Mouse (Mus musculus) liver, adult 2 months (tissue): ENCODE measurements around the gene Eif4a1. TPM values are rescaled to one million over a fixed set of nuclear protein-coding genes. Genes with fewer than 3 reads are reported as not detected.
A peak's percentile ranks its signal among the peaks of the same experiment; 100 is the strongest.

Source experiments
- DNase-seq: peaks from one replicate; pipeline ENCODE4 v3.0.0-alpha.2; 2011; ENCODE audit warnings: low read depth, low spot score; ENCODE audit errors: extremely low read depth
- H3K27ac ChIP-seq: fragments of 200-500 bp; replicated peaks from 2 replicates; pipeline ENCODE4 v1.5.1; 2012; ENCODE audit warnings: low read depth, mild to moderate bottlenecking, control low read depth, inconsistent platforms, low read length; ENCODE audit not compliant: insufficient read depth
- H3K27me3 ChIP-seq: fragments of 200-500 bp; 2 replicates; pipeline ENCODE4 v1.6.1; 2012; ENCODE audit warnings: mild to moderate bottlenecking, moderate library complexity, low read length, inconsistent platforms; ENCODE audit not compliant: control insufficient read depth, insufficient read depth
- H3K36me3 ChIP-seq: fragments of 200-500 bp; 2 replicates; pipeline ENCODE4 v1.6.1; 2012; ENCODE audit warnings: low read length, inconsistent platforms; ENCODE audit not compliant: control insufficient read depth, insufficient read depth
- H3K4me1 ChIP-seq: fragments of 200-500 bp; 2 replicates; pipeline ENCODE4 v1.6.1; 2011; ENCODE audit warnings: low read length; ENCODE audit not compliant: control insufficient read depth, insufficient read depth
- H3K4me3 ChIP-seq: fragments of 200-500 bp; 2 replicates; pipeline ENCODE4 v1.5.1; 2011; ENCODE audit warnings: low read depth, mild to moderate bottlenecking, control low read depth, low read length, moderate library complexity; ENCODE audit not compliant: insufficient read depth
- H3K79me2 ChIP-seq: fragments of 200-500 bp; 2 replicates; pipeline ENCODE4 v1.6.1; 2012; ENCODE audit warnings: inconsistent platforms, mild to moderate bottlenecking, low read length, moderate library complexity; ENCODE audit not compliant: control insufficient read depth, insufficient read depth
- H3K9ac ChIP-seq: fragments of 200-500 bp; 2 replicates; pipeline ENCODE4 v1.6.1; 2012; ENCODE audit warnings: low read depth, mild to moderate bottlenecking, control low read depth, inconsistent platforms, low read length
- CTCF ChIP-seq: fragments of 200-500 bp; IDR thresholded peaks from 2 replicates; pipeline ENCODE4 v1.5.1; 2011; ENCODE audit warnings: low read depth, low read length, control low read depth
- POLR2A ChIP-seq: fragments of 200-500 bp; IDR thresholded peaks from 2 replicates; pipeline ENCODE4 v1.6.1; 2011; ENCODE audit warnings: low read length, control low read depth; ENCODE audit not compliant: insufficient read depth; ENCODE audit errors: extremely low read depth
- WGBS: fragments of 180-500 bp; shearing (Covaris S2); methylation state at CpG from one replicate; pipeline ENCODE4 v1.1.7; 2018; 5-methylcytosine and 5-hydroxymethylcytosine counted together
- polyA plus RNA-seq: library from polyadenylated mRNA; depleted of rRNA; stranded (reverse); fragments of >200 nt; gene quantifications from 2 replicates; pipeline ENCODE4 v1.2.3, GENCODE M21; 2012
- total RNA-seq: library from RNA; depleted of rRNA; stranded (reverse); fragments of >200 nt; gene quantifications from 2 replicates; pipeline ENCODE4 v1.2.3, GENCODE M21; 2014

Gene Eif4a1
- total and polyA plus RNA-seq, 2 experiments: 221 to 370 TPM

GRCm38 (mm10) chr11:69695361-69696181, 23.3 kb upstream of the Eif4a1 start, which contains the start of the genes Tnfsf12 and Tnfsfm13:
Gene Tnfsf12, minus strand, starts transcription at chr11:69695849.
Gene Tnfsfm13, minus strand, starts transcription at chr11:69696098.
- Histone ChIP-seq H3K27me3 (no peaks in the 10 kb centered on the region), H3K4me1 (peaks cover 7% of the 10 kb centered on the region; the same call in 1 of the 2 replicates), H3K27ac (peak within 1 kb of the TSS; percentile 47), H3K9ac (peak within 1 kb of the TSS; percentile 85), H3K4me3 (peak within 1 kb of the TSS; percentile 66), H3K79me2 (no peaks in the 10 kb centered on the region), H3K36me3 (no peaks in the 10 kb centered on the region)
- peak; percentile 30 for DNase-seq
- WGBS: 4% methylated on average over 41 of the region's 41 CpGs
- peak; percentile 57; the same call in 1 of the 2 replicates for TF ChIP-seq POLR2A
- TF ChIP-seq CTCF: peak; percentile 37; the same call in 1 of the 2 replicates

GRCm38 (mm10) chr11:69695046-69695360, 22.8 kb upstream of the Eif4a1 start:
- H3K9ac ChIP-seq: peak overlapping the region; percentile 85

DNA sequence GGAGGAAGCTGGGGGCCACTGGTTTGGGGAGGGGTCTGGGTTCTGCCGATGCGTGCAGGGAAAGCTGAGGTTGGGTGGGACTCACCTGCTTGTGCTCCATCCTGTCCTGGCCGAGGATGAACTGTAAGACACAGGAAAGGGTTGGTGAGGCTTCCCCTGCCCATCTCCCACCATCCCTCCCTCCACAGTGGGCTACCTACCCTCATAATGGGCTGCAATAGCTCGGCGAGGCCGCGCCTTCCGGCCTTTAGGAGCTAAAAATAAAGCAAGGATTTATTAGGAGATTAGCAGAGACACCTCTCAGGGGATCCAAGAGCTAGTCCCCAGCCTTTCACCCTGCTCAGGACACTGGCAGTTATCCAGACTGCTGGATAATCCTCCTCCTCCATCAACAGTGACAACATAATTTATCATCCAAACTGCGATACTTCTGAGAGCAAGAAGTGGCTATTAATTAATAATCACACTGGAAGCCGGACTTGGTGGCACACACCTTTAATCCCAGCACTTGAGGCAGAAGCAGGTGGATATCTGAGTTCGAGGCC, 21.3 kb upstream of the Eif4a1 start:
- DNase-seq: no peak
- Histone ChIP-seq H3K4me3 (no peak overlapping the region), H3K36me3 (no peaks in the 10 kb centered on the region), H3K27ac (peak overlapping the region; percentile 49; the same call in 1 of the 2 replicates), H3K4me1 (peaks cover 7% of the 10 kb centered on the region; the same call in 1 of the 2 replicates), H3K79me2 (no peaks in the 10 kb centered on the region), H3K27me3 (no peaks in the 10 kb centered on the region), H3K9ac (no peak overlapping the region)
- TF ChIP-seq CTCF: no peak
- no peak for TF ChIP-seq POLR2A
- WGBS: 71% methylated on average over 11 of the region's 11 CpGs

More at GRCm38 (mm10) chr11:69695046-69695360, 22.8 kb upstream of the Eif4a1 start:
- no peaks in the 10 kb centered on the region for H3K36me3 ChIP-seq
- 25% methylated on average over 6 of the region's 6 CpGs for WGBS
- peak overlapping the region; percentile 66 for H3K4me3 ChIP-seq
- no peak for DNase-seq
- no peak for TF ChIP-seq POLR2A
- TF ChIP-seq CTCF: no peak
- peak overlapping the region; percentile 26; the same call in 1 of the 2 replicates for H3K27ac ChIP-seq
- H3K79me2 ChIP-seq: no peaks in the 10 kb centered on the region
- no peaks in the 10 kb centered on the region for H3K27me3 ChIP-seq
- peaks cover 7% of the 10 kb centered on the region; the same call in 1 of the 2 replicates for H3K4me1 ChIP-seq

GRCm38 (mm10) chr11:69692863-69693262, 20.6 kb upstream of the Eif4a1 start:
- DNase-seq: peak; percentile 84
- no peaks in the 10 kb centered on the region for H3K27me3 ChIP-seq
- TF ChIP-seq CTCF (no peak), POLR2A (no peak)
- H3K9ac ChIP-seq: no peak overlapping the region
- no peak overlapping the region for H3K4me3 ChIP-seq
- 31% methylated on average over 6 of the region's 6 CpGs for WGBS
- H3K79me2 ChIP-seq: no peaks in the 10 kb centered on the region
- H3K27ac ChIP-seq: peak overlapping the region; percentile 27; the same call in 1 of the 2 replicates
- peaks cover 7% of the 10 kb centered on the region; the same call in 1 of the 2 replicates for H3K4me1 ChIP-seq
- no peaks in the 10 kb centered on the region for H3K36me3 ChIP-seq

- no peak for TF ChIP-seq CTCF
- no peak for TF ChIP-seq POLR2A
- peaks cover 7% of the 10 kb centered on the region; the same call in 1 of the 2 replicates for H3K4me1 ChIP-seq
- H3K9ac ChIP-seq: no peak overlapping the region
- H3K4me3 ChIP-seq: no peak overlapping the region
- WGBS: 66% methylated on average over 9 of the region's 9 CpGs
- H3K79me2 ChIP-seq: no peaks in the 10 kb centered on the region
- DNase-seq: no peak
- H3K36me3 ChIP-seq: no peaks in the 10 kb centered on the region
- peak overlapping the region; percentile 27; the same call in 1 of the 2 replicates for H3K27ac ChIP-seq
- no peaks in the 10 kb centered on the region for H3K27me3 ChIP-seq
Observed at GRCm38 (mm10) chr11:69692196-69692811, 20.1 kb upstream of the Eif4a1 start.
